Mouse (Mus musculus) liver, embryonic 14.5 days (tissue): ENCODE measurements around the gene Cyp3a11.
"Not testable (repeated sequence)": the region's sequence is repeated elsewhere in the genome, so short reads cannot be mapped to it uniquely, and the experiment has no call there.

Experiments used
- CTCF ChIP-seq: IDR thresholded peaks from 2 replicates; pipeline ENCODE4 v1.5.1; 2016; ENCODE audit warnings: antibody characterized with exemption, low read depth, control low read depth
- EP300 ChIP-seq: IDR thresholded peaks from 2 replicates; pipeline ENCODE4 v1.6.1; 2016; ENCODE audit warnings: antibody characterized with exemption, low read depth

DNA sequence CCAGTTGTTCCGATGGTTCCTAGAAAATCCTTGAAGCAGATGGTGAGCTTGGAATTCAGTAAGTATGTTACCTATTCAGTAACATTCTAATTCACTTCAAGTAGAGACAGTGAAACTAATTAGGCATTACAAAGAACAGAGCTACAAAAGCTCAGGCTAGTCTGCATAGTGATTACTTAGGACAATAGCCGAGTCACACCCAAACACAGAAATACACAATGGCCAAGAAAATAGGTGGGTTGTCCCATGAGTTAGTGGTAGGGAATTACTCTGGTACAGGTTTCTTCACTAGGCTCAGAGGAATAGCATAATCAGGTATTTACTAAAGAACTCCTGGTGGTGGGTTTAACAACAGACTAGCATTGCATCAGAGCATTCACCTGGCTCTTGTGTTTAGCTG is 27.2 kb upstream of the Cyp3a11 start:
- TF ChIP-seq CTCF, EP300: not testable (repeated sequence)
